Mouse (Mus musculus): ENCODE measurements around the gene Tmem210. TPM values are rescaled to one million over a fixed set of nuclear protein-coding genes. Genes with fewer than 3 reads are reported as not detected.
"Not testable (repeated sequence)": the region's sequence is repeated elsewhere in the genome, so short reads cannot be mapped to it uniquely, and the experiment has no call there.

The Tmem210 gene
- polyA plus RNA-seq, 1 experiment = not detected

GRCm38 (mm10) chr2:25246183-25247072, 41.5 kb upstream of the Tmem210 start, which contains the start of gene AL732309.1:
AL732309.1 (minus strand) TSS chr2:25246863.
- Histone ChIP-seq H3K36me3 (ENCODE audit: control insufficient read depth) (peaks cover 67% of the 10 kb centered on the region), H3K4me1 (ENCODE audit: control insufficient read depth) (peaks cover 15% of the 10 kb centered on the region), H3K4me3 (replicated peaks) (no peak within 1 kb of the TSS), H3K27me3 (ENCODE audit: control insufficient read depth) (peaks cover 26% of the 10 kb centered on the region), H3K9me3 (ENCODE audit: control insufficient read depth, low read length) (no peaks in the 10 kb centered on the region)
- TF ChIP-seq GATA1 (IDR thresholded peaks at IDR 0.05; ENCODE audit: low read length) (no peak), TAL1 (IDR thresholded peaks at IDR 0.05; ENCODE audit: low read length) (no peak)

- H3K36me3 ChIP-seq (ENCODE audit: control insufficient read depth) = peaks cover 63% of the 10 kb centered on the region
- no peaks in the 10 kb centered on the region for H3K9me3 ChIP-seq (ENCODE audit: control insufficient read depth, low read length)
- no peaks in the 10 kb centered on the region for H3K27me3 ChIP-seq (ENCODE audit: control insufficient read depth)
- H3K4me3 ChIP-seq (replicated peaks) = no peak overlapping the region
- TF ChIP-seq GATA1 (IDR thresholded peaks at IDR 0.05; ENCODE audit: low read length) (no peak), TAL1 (IDR thresholded peaks at IDR 0.05; ENCODE audit: low read length) (no peak)
- peaks cover 31% of the 10 kb centered on the region for H3K4me1 ChIP-seq (ENCODE audit: control insufficient read depth)
These were observed 35.6 kb upstream of the Tmem210 start for GRCm38 (mm10) chr2:25252331-25252730.

- peak within 1 kb of the TSS; percentile 85 for H3K4me3 ChIP-seq (replicated peaks)
- peaks cover 33% of the 10 kb centered on the region for H3K36me3 ChIP-seq (ENCODE audit: control insufficient read depth)
- H3K9me3 ChIP-seq (ENCODE audit: control insufficient read depth, low read length) = no peaks in the 10 kb centered on the region
- H3K4me1 ChIP-seq (ENCODE audit: control insufficient read depth) = peaks cover 32% of the 10 kb centered on the region
- TF ChIP-seq GATA1 (IDR thresholded peaks at IDR 0.05; ENCODE audit: low read length) = no peak
- no peak for TF ChIP-seq TAL1 (IDR thresholded peaks at IDR 0.05; ENCODE audit: low read length)
- no peaks in the 10 kb centered on the region for H3K27me3 ChIP-seq (ENCODE audit: control insufficient read depth)
These were observed 32.6 kb upstream of the Tmem210 start, which contains the start of gene Tmem203 for GRCm38 (mm10) chr2:25255284-25255779. Tmem203 (plus strand) TSS chr2:25255439.

- not testable (repeated sequence) for H3K9me3 ChIP-seq (ENCODE audit: control insufficient read depth, low read length); H3K27me3 ChIP-seq (ENCODE audit: control insufficient read depth)
- peaks cover 36% of the 10 kb centered on the region for H3K4me1 ChIP-seq (ENCODE audit: control insufficient read depth)
- peak overlapping the region; percentile 85 for H3K4me3 ChIP-seq (replicated peaks)
- H3K36me3 ChIP-seq (ENCODE audit: control insufficient read depth) = peaks cover 21% of the 10 kb centered on the region
These were observed 31.4 kb upstream of the Tmem210 start for GRCm38 (mm10) chr2:25256443-25257109.

GRCm38 (mm10) chr2:25257250-25257649, 30.7 kb upstream of the Tmem210 start:
- peaks cover 14% of the 10 kb centered on the region for H3K36me3 ChIP-seq (ENCODE audit: control insufficient read depth)
- H3K4me1 ChIP-seq (ENCODE audit: control insufficient read depth) = peaks cover 43% of the 10 kb centered on the region
- not testable (repeated sequence) for H3K9me3 ChIP-seq (ENCODE audit: control insufficient read depth, low read length); H3K4me3 ChIP-seq (replicated peaks); H3K27me3 ChIP-seq (ENCODE audit: control insufficient read depth)

GRCm38 (mm10) chr2:25258887-25259286, 29.1 kb upstream of the Tmem210 start:
- no peak overlapping the region for H3K4me3 ChIP-seq (replicated peaks)
- TF ChIP-seq GATA1 (IDR thresholded peaks at IDR 0.05; ENCODE audit: low read length) (no peak), TAL1 (IDR thresholded peaks at IDR 0.05; ENCODE audit: low read length) (no peak)
- no peaks in the 10 kb centered on the region for H3K27me3 ChIP-seq (ENCODE audit: control insufficient read depth)
- peaks cover 53% of the 10 kb centered on the region for H3K4me1 ChIP-seq (ENCODE audit: control insufficient read depth)
- no peaks in the 10 kb centered on the region for H3K9me3 ChIP-seq (ENCODE audit: control insufficient read depth, low read length)
- no peaks in the 10 kb centered on the region for H3K36me3 ChIP-seq (ENCODE audit: control insufficient read depth)

- TF ChIP-seq GATA1 (IDR thresholded peaks at IDR 0.05; ENCODE audit: low read length) = no peak
- TF ChIP-seq TAL1 (IDR thresholded peaks at IDR 0.05; ENCODE audit: low read length) = no peak
- H3K9me3 ChIP-seq (ENCODE audit: control insufficient read depth, low read length) = no peaks in the 10 kb centered on the region
- H3K4me1 ChIP-seq (ENCODE audit: control insufficient read depth) = peaks cover 60% of the 10 kb centered on the region
- H3K4me3 ChIP-seq (replicated peaks) = peak overlapping the region; percentile 90
- H3K36me3 ChIP-seq (ENCODE audit: control insufficient read depth) = peaks cover 2% of the 10 kb centered on the region
- H3K27me3 ChIP-seq (ENCODE audit: control insufficient read depth) = no peaks in the 10 kb centered on the region
These were observed 26.1 kb upstream of the Tmem210 start for GRCm38 (mm10) chr2:25261870-25262269.

- Histone ChIP-seq H3K27me3 (ENCODE audit: control insufficient read depth) (no peaks in the 10 kb centered on the region), H3K9me3 (ENCODE audit: control insufficient read depth, low read length) (no peaks in the 10 kb centered on the region), H3K36me3 (ENCODE audit: control insufficient read depth) (peaks cover 7% of the 10 kb centered on the region), H3K4me3 (replicated peaks) (peak within 1 kb of the TSS; percentile 90), H3K4me1 (ENCODE audit: control insufficient read depth) (peaks cover 61% of the 10 kb centered on the region)
- TF ChIP-seq GATA1 (IDR thresholded peaks at IDR 0.05; ENCODE audit: low read length) = 0 out of 2 replicates have a peak, but pooled peaks have one; percentile 5
- no peak for TF ChIP-seq TAL1 (IDR thresholded peaks at IDR 0.05; ENCODE audit: low read length)
These were observed 25.6 kb upstream of the Tmem210 start, which contains the start of gene Tprn for GRCm38 (mm10) chr2:25262291-25262767. Tprn (plus strand) TSS chr2:25262618.
